Mouse (Mus musculus): ENCODE measurements at regions not wholly inside any gene's neighbourhood (a gene's known extent, or its start where the extent isn't known, plus 50 kb on each side); places are given as distances from the start of the nearest gene placed in this dataset.

DNA sequence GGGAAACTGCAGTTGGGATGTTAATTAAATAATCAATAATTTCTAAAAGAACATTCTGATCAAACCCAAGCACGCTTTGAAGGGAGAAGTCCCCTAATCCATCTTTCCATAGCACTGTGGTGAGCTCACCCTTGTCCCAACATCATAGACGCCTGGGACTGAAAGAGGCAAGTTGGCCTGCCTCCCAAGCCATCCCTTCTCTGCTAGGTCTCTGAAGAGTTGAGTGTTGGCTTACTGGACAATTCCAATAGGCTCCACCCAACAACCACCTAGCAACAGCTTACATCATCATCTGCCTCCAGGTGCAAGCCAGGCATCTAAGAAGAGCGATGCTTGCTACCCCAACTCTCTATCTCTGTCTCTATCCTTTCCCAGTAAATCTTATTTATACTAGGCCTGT, 66.6 kb downstream of the Mcfd2 start:
- no peak for TF ChIP-seq POLR2A (IDR thresholded peaks at IDR 0.05; ENCODE audit: borderline replicate concordance, extremely low read depth, low read depth, low read length)
- TF ChIP-seq CTCF (IDR thresholded peaks at IDR 0.05; ENCODE audit: insufficient read depth, low read length), result no peak
